Mouse (Mus musculus) small intestine, adult 2 months (tissue): ENCODE data around the gene Ifitm5. TPM values are rescaled to one million over a fixed set of nuclear protein-coding genes. Genes with fewer than 3 reads are reported as not detected.

Experiments
- H3K27ac ChIP-seq: fragments of 200-500 bp; 2 replicates; pipeline ENCODE4 v1.5.1; 2012; ENCODE audit warnings: low read depth, low read length, control low read depth, inconsistent platforms; ENCODE audit not compliant: insufficient read depth
- H3K27me3 ChIP-seq: fragments of 200-500 bp; 2 replicates; pipeline ENCODE4 v1.6.1; 2012; ENCODE audit warnings: mild to moderate bottlenecking, moderate library complexity, low read length, inconsistent platforms; ENCODE audit not compliant: control insufficient read depth, insufficient read depth
- H3K36me3 ChIP-seq: fragments of 200-500 bp; 2 replicates; pipeline ENCODE4 v1.6.1; 2012; ENCODE audit warnings: mild to moderate bottlenecking, low read length, control low read depth, inconsistent platforms; ENCODE audit not compliant: control insufficient read depth, insufficient read depth
- H3K4me1 ChIP-seq: fragments of 200-500 bp; 2 replicates; pipeline ENCODE4 v1.6.1; 2012; ENCODE audit warnings: low read length, inconsistent platforms, mixed read lengths; ENCODE audit not compliant: control insufficient read depth, insufficient read depth, insufficient read length
- H3K4me3 ChIP-seq: fragments of 200-500 bp; 2 replicates; pipeline ENCODE4 v1.5.1; 2012; ENCODE audit warnings: low read depth, mild to moderate bottlenecking, control low read depth, inconsistent platforms, low read length, moderate library complexity
- CTCF ChIP-seq: fragments of 200-500 bp; IDR thresholded peaks from 2 replicates; pipeline ENCODE4 v1.5.1; 2012; ENCODE audit warnings: low read depth, mild to moderate bottlenecking, control low read depth, inconsistent platforms, low read length, moderate library complexity, mixed read lengths; ENCODE audit not compliant: insufficient replicate concordance, insufficient read length; ENCODE audit errors: extremely low read depth
- POLR2A ChIP-seq: fragments of 200-500 bp; IDR thresholded peaks from 2 replicates; pipeline ENCODE4 v1.6.1; 2012; ENCODE audit warnings: low read depth, mild to moderate bottlenecking, control low read depth, inconsistent platforms, low read length, moderate library complexity
- WGBS: fragments of 180-500 bp; shearing (Covaris S2); methylation state at CpG from one replicate; pipeline ENCODE4 v1.1.7; 2018; 5-methylcytosine and 5-hydroxymethylcytosine counted together
- polyA plus RNA-seq: library from polyadenylated mRNA; depleted of rRNA; stranded (reverse); fragments of >200 nt; gene quantifications from 2 replicates; pipeline ENCODE4 v1.2.3, GENCODE M21; 2012

The Ifitm5 gene
- polyA plus RNA-seq, 1 experiment: 0.87 TPM

GRCm38 (mm10) chr7:140908634-140909107 lies 41.4 kb downstream of the Ifitm5 start:
- Histone ChIP-seq H3K4me3 (peak overlapping the region; percentile 34), H3K4me1 (peaks cover 5% of the 10 kb centered on the region), H3K27ac (no peak overlapping the region), H3K36me3 (no peaks in the 10 kb centered on the region), H3K27me3 (no peaks in the 10 kb centered on the region)
- TF ChIP-seq POLR2A (no peak), CTCF (peak; percentile 96)
- whole genome bisulfite sequencing: under 1% methylated on average over 19 of the region's 19 CpGs

- no peak overlapping the region for H3K27ac ChIP-seq
- 49% methylated on average over 7 of the region's 7 CpGs for WGBS
- TF ChIP-seq CTCF (no peak), POLR2A (no peak)
- peaks cover 5% of the 10 kb centered on the region for H3K4me1 ChIP-seq
- no peaks in the 10 kb centered on the region for H3K36me3 ChIP-seq
- no peak overlapping the region for H3K4me3 ChIP-seq
- no peaks in the 10 kb centered on the region for H3K27me3 ChIP-seq
Observed at GRCm38 (mm10) chr7:140908181-140908580, 41.9 kb downstream of the Ifitm5 start.

GRCm38 (mm10) chr7:140907697-140908096 lies 42.4 kb downstream of the Ifitm5 start:
- TF ChIP-seq CTCF (no peak), POLR2A (no peak)
- H3K4me1 ChIP-seq: peaks cover 5% of the 10 kb centered on the region
- 86% methylated on average over 7 of the region's 7 CpGs for WGBS
- H3K4me3 ChIP-seq: no peak overlapping the region
- no peaks in the 10 kb centered on the region for H3K27me3 ChIP-seq
- H3K36me3 ChIP-seq: no peaks in the 10 kb centered on the region
- no peak overlapping the region for H3K27ac ChIP-seq

GRCm38 (mm10) chr7:140907131-140907530 lies 43.0 kb downstream of the Ifitm5 start:
- H3K27me3 ChIP-seq: no peaks in the 10 kb centered on the region
- H3K27ac ChIP-seq: no peak overlapping the region
- no peaks in the 10 kb centered on the region for H3K36me3 ChIP-seq
- H3K4me3 ChIP-seq: no peak overlapping the region
- H3K4me1 ChIP-seq: peaks cover 2% of the 10 kb centered on the region; the same call in 1 of the 2 replicates
- no peak for TF ChIP-seq CTCF
- no peak for TF ChIP-seq POLR2A
- WGBS: 79% methylated on average over 13 of the region's 13 CpGs

GRCm38 (mm10) chr7:140905642-140906081 lies 44.4 kb downstream of the Ifitm5 start:
- Histone ChIP-seq H3K27me3 (no peaks in the 10 kb centered on the region), H3K27ac (no peak overlapping the region), H3K36me3 (no peaks in the 10 kb centered on the region), H3K4me3 (no peak overlapping the region), H3K4me1 (peaks cover 2% of the 10 kb centered on the region; the same call in 1 of the 2 replicates)
- WGBS: 81% methylated on average over 2 of the region's 2 CpGs
- no peak for TF ChIP-seq CTCF
- TF ChIP-seq POLR2A: no peak

GRCm38 (mm10) chr7:140903212-140903611 lies 46.9 kb downstream of the Ifitm5 start:
- Histone ChIP-seq H3K36me3 (peaks cover 6% of the 10 kb centered on the region), H3K4me1 (no peaks in the 10 kb centered on the region), H3K27ac (no peak overlapping the region), H3K27me3 (no peaks in the 10 kb centered on the region), H3K4me3 (no peak overlapping the region)
- 26% methylated on average over 13 of the region's 13 CpGs for WGBS
- peak; percentile 97; the same call in 1 of the 2 replicates for TF ChIP-seq CTCF
- no peak for TF ChIP-seq POLR2A

- Histone ChIP-seq H3K36me3 (peaks cover 14% of the 10 kb centered on the region), H3K27me3 (no peaks in the 10 kb centered on the region), H3K4me3 (no peak overlapping the region), H3K27ac (no peak overlapping the region), H3K4me1 (no peaks in the 10 kb centered on the region)
- TF ChIP-seq CTCF (no peak), POLR2A (no peak)
- WGBS: 90% methylated on average over 15 of the region's 15 CpGs
Observed at GRCm38 (mm10) chr7:140902036-140902875, 47.8 kb downstream of the Ifitm5 start.
